Mouse (Mus musculus) megakaryocyte, embryonic 14.5 days (primary cell): ENCODE data around the gene Mib2.

Experiments used
- FLI1 ChIP-seq: IDR thresholded peaks from 2 replicates; pipeline ENCODE4 v1.6.1; 2012; ENCODE audit warnings: low read length, inconsistent platforms, mixed read lengths
- GATA1 ChIP-seq: IDR thresholded peaks from 3 replicates; pipeline ENCODE4 v1.6.1; 2012; ENCODE audit warnings: mixed read lengths, low read length, inconsistent platforms, borderline replicate concordance

- no peak for TF ChIP-seq GATA1
- no peak for TF ChIP-seq FLI1
These were observed 3.1 kb upstream of the Mib2 start for GRCm38 (mm10) chr4:155672082-155672481.
